Mouse (Mus musculus) MN1 (cell line): ENCODE results near the gene Gm7073.
A peak's percentile ranks its signal among the peaks of the same experiment; 100 is the strongest.

ENCODE experiments used
- DNase-seq: peaks from one replicate; pipeline ENCODE4 v3.0.0-alpha.2; 2016; ENCODE audit warnings: low spot score

Gene Gm7073

DNA sequence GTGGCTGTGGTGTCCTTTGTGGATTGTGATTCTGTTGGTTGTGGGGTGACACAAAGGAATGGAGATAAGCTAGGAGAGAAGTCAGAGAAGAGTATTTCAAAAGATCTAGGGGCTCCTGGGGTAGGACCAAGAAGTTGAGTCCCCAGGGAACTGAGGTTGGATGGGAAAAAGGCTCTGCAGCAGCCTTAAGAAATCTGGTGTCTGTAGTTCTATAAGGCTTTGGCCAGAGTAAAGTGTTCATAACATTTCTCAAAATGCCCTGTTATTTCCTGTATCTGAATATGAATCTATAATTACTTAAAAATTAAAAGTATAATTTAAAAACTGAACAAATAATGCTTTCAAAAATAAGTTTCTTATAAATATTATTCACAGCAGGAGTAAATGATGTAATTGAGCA, at the start of gene Gm7073:
Gene Gm7073, minus strand, starts transcription at position 101 of the 400 bp plus-strand sequence.
- DNase-seq = no peak

DNA sequence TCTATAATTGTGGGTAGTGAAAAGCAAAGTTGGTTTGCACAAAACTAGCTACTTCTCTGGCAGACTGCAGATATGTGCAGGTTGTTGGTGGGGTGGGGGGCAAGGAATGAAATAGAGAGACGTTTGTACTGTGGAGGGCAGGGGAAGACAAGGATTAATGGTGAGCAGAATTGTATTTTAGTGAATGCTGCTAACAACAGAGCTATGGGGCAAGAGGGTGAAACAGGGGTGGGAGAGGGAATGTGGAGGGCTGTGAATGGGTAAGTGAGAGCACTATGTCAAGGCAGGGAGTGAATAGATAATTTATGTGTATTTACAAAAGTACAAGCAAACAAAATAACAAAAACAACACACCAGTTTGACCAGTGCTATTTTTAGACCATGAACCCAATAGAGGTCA, 31.5 kb upstream of the Gm7073 start:
- DNase-seq = no peak

DNA sequence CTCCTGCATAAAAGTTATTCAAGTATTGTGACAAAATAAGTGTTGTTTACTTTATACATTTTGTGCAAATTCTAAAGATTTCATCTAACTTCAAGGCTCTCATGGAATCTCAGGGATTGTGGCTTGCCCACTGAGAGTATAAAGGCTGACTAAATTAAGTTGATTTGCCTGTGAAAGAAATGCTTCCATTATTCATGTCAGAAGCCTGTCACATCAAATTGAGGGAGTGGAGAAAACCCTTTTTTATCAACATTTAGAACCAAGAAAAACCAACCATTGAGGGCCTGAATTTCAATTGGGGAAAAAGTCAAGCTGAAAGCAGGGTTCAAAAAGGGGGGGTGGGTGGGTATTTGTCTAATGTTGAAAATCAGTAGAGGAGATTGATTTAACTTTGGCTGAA, 30.0 kb upstream of the Gm7073 start:
- no peak for DNase-seq

DNA sequence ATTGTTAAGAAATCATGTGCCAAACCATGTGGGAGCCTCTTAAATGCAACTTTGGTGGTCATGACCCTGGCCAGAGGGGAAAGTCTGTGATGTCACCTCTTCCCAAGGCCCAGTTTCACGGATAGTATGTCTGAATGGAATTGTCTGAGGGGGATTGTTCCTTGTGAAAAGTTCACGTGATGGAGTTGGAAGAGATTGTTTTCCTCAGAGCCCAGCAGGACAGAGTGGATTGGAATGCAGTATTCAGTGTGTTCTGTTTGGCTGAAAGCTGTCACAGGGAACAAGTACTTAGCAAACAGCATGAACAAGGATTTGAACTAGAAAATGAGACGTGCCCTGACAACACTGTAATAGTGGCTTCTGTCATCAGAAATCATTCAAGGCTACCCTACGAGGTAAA, 16.2 kb upstream of the Gm7073 start:
- no peak for DNase-seq

DNA sequence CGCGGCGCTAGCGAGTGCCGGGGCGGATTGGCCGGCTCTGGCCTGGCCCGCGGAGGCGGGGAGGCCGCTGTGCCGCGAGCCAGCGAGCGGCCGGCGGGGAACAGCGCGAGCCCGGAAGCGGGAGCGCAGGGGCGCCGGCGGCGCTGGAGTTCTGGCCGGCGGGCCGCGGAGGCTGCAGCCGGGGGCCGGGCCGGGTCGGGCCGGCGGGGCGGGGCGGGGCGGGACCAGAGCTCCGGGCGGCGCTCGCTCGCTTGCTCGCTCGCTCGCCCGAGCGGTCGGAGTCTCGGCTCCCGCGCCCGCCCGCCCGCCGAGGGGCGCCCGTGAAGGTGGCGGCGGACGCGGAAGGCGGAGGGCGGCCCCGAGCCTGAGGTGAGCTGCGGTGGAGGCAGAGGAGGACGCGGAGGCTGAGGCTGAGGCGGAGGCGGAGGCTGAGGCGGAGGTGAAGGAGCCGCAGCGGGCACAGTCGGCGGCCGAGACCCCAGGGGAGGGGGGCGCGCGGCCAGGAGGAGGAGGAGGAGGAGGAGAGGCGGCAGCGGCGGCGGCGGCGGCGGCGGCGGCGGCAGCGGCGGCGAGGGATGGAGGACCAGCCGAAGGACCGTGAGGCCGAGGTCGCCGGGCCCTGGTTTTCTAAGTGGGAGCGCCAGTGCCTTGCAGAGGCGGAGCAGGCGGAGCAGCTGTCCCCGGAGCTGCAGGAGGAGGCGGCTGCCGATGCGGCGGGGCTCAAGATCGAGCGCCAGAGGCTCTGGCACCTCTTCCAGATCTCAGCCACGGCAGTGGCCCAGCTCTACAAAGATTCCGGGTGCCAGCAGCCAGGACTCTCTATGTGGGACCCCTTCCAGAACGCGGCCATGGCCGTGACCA, 8.6 kb upstream of the Gm7073 start:
- no peak for DNase-seq

DNA sequence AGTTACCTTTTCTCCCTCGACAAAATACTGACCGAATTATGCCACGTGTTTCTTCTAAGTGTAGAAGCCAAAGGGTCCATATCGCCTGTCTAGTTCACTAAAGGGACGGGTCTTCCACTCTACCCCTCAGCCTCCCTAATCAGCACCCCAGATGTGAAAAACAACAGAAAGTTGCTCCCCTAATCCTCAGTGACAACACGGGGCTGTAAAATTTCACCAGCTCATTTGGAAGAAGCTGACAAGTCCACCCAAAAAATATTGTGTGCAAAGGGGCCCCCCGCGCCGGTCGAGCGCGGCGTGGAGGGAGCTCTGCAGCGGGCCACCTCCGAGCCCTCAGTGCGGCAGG, 8.0 kb upstream of the Gm7073 start:
- no peak for DNase-seq

DNA sequence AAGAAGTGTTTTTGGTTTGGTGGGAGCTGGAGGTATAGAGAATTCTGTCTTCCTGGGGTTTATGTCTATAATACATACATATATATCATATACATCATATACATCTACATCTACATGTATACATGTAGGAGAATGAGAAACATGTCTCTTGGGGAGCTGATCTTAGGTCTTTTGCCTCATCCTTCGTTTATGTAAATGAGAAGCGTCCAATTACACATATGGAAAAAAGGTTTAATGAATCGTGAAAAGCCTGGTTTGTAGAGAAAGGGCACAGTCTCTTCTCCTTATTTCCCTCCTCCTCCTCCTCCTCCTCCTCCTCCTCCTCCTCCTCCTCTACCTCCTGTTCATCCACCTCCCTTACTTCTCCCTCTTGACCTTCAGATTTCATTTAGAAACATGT, 6.9 kb upstream of the Gm7073 start:
- no peak for DNase-seq

DNA sequence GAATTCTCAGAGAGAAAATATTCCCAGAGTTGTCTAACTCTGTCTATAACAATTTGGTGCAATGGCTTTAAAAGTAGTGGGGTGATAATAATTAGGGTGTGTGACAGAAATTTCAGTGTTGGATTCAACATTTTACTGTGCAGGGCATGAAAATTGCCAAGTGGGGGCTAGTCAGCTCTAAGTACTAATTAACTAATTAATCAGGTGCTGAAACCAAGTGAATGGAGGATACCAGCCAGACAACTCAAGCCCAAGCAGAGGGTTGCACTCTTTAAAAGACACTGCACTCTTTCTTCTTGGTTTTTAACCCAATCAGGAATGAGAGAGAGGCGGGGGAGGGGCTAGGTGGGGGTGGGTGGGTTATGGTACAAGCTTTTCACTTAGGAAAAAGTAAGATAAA, 6.4 kb upstream of the Gm7073 start:
- DNase-seq = no peak

DNA sequence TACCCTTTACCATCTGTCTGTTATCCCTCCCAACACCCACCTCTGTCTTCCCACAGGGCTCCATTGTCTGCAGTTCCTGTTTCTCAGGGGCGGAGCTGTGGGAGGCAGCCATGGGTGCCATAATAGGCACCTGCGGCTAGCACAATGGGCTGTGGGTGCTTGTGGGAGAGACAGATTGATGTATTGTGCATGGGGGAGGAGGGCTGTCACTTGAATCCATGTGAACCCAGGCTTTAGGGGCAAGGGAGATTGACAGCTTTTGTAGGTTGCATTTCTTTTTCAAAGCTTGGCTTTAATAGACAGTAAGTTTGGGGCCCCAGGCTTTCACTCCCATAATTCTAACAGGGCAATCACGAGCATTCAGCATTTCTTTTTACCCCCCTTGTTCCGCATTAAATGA, 5.0 kb upstream of the Gm7073 start:
- DNase-seq = no peak

DNA sequence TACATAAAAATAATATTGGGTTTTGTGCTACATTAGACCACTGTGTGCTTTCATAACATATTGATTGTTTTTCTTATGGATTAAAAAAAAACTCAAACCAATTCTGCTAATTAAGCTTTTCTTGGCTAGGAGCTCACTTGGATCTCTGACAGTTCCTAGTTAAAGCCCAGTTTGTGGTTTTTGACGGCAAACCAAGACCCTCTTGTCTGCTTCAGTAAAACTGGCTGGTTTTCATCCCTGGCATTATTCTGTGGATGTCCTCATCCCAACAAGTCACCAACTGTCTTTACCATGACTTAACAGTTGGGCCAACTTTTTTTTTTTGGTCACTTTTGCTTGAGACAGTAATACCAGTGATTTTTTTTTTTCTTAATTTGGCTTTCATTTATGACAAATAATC, 3.9 kb upstream of the Gm7073 start:
- no peak for DNase-seq

DNA sequence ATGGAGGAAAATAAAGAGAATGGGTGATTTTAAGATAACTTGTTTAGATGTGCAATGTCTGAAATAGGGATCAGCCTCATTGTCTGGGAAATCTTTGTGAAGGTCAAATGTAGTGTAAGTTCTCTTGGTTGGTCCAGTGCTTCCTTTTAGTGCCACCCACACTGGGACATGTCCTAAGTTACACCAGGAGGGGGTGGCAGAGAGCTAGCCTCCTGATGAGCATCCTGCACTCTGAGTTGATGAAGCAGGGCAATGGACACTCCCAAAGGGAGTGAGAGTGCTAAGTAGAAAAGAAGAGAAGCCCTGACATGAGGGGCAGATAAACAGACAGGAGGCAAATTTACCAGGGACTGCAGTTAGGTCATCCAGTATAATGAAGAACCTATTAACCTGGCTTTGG, 35.1 kb downstream of the Gm7073 start:
- DNase-seq = no peak

DNA sequence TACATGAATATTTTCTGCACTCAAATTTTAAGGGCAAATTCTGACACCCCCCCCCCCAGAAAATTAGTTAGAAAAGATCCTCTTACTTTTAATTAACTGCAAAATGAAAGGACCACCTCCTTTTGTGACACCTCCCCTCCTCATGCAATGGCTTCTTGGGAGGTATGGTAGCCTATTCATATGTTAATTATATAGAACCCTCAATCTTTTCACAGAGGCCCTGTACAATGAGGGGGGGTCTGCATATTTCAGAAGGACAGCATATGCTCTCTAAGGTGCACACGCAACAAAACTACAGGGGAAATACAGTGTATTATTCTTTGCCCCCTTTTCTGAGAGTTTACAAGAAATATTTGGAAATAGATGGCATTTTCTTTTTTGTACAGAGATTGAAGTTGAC, 41.3 kb downstream of the Gm7073 start:
- no peak for DNase-seq

DNA sequence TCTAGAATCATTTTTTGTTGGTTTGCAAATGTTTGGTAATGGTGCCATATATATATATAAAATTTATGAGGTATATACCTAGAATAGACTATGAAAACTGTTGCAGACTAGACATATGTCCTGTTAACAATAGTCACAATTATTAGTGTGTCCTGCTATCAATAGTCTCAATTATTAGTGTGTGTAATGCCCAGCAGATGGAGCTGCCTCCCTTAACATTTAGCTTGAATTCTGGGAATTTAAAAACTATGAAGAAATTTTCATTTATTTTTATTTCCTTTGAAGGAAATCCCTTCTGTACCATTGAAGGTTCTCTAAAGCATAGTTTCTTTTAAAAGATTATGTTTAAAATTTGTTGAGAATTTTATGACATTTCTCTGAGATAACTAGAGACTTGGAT, 43.7 kb downstream of the Gm7073 start:
- DNase-seq = no peak

DNA sequence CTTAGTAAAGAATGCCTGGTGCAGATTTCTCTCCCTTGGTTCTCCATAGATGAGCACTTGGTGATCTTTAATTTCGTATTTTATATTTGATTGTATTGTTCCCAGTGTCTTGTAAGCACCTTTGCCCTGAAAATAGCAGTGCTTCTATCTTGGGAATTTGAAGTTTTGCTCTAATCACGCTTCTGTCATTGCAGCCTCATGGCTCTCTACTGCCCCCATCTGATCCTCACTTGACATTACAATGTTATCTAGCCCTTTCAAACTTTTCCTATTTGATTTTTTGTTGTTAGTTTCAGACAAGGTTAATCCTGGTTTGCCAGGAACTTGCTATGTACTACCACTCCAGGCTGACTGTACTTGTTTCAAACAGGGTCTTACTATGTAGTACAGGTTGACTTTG, 75.3 kb downstream of the Gm7073 start:
- DNase-seq = no peak

DNA sequence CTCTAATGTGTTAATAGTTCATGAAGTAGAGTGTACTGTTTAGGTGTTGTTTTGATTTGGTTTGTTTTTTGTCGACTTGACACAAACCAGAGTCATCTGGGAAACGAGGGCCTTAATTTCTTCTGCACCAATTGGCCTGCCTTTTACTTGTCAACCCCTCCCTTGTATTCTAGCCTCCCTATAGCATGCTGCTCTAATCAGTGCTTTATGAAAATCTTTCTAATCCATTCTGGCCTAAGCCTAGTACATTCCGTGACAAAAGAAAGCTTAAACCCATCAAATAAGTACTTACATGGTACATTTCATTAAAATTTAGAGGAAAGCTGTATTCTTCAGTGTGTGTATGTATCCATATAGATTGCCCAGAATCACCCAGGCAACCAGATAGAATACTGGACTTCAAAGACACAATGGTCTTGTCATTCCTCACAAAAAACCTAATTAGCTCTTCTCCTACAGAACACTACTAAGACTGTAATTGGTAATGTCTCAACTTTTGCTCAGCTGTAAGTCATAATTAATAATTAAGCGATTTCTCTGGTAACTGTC, 124.4 kb downstream of the Gm7073 start:
- no peak for DNase-seq

DNA sequence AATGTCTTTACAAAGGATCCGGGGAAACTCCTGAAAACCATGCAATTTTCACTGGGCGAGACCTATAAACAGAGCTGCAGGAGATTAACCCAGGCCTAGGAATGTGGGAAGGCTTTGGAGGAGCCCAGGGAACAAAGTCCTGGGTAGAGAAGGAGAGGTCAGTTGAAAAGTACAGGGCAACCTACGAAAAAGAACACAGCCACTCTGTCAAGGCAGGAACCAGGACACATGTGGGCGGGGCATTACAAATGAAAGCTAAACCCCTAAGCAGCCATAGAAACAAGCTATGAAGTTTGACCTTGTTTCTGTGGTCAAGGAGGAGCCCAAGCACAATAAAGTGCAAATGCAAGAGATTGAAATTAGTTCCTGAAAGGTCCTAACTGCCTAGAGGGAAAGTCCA, 133.4 kb downstream of the Gm7073 start:
- no peak for DNase-seq

DNA sequence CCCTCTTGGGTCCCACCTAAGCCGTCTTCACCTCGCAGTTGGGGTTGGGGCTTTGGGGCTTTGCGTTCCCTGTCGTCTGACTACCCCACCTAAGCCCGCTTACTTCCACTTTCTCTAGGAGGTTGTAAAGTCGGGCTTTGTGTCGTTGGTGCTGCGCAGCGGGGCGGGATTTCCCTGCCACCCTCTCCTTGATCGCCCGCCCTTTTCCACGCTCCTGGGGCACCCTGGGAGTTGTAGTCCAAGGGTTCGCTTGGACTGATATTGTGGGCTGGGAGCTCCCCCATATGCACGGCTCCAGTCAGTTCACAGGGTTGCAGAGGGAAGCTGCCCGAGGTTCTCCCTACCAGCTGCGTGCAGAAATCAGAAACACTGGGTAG, 134.4 kb downstream of the Gm7073 start:
- peak; percentile 82 for DNase-seq

DNA sequence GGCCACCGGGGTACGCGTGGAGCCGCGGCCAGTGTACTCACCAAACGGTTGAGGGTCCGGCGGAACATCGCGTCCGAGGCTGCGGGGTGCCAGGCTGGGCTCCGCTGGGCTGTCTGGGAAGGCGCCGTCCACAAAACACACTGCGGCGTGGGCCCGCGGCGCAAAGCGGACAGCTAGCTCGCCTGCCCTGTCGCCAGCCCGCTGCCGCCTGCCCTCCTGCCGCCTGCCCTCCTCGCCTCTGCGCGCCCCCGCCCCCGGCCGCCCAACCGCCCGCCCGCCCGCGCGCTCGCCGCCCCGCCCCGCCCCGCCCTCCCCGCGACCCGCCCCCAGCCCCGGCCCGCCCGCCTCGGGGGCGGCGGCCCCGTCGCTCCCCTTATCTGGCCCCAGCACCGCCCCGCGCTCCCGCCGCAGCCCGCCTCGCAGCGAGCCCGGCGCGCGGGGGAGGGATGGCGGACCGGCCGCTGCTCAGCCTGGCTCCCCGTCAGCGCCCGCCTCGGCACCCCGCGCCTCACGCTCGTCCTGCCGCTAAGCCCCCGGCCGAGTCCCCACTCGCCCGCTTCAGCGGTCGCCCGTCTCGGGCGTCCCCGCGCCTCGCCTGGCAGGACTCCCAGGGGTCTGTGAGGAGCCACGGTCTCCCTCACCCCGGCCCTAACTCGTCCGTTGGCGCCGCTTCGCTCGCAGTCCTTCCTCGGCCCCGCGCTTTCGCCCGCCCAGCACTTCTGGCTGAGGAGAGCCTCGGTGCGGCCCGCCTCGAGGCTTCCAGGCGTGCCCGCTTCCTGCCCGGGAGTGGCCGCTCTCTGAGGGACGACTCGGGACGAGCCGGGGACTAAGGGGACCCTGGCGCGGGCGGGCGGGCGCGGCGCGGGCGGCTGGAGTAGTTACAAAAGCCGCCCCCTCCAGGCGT, 135.0 kb downstream of the Gm7073 start:
- DNase-seq = peak; percentile 55

DNA sequence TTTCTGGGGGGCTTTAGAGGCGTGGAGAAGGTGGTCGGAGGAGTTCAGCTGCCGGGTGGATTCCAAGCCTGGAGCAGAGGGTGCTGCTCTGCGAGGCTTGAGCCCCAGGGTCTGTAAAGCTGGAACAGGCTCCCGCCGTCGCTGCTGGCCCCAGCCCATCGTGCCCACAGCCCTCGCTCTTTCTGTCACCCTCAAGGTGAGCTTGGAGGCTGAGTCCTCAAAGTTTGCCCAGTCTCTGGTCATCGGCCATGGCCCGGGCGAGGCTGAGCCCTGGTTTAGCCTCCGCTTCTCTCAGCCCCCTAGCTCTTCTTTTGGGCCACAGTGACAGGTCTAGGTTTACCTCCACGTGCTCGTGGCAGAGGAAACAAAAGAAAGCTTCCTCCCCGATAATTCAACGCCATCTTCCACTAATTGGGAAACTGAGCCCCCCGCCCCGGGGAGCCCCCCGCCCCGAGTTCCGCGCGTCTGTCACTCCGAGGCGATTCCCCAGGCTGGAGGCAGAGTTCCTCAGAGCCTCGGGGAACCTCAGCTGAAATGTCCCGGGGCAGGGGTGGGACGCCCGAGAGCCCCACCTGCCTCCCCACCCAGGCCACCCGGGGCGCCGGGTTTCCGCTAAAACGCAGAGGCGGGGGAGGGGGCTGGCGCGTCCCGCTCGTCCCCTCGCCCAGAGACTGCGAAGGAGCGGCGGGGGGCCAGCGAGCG, 135.8 kb downstream of the Gm7073 start:
- DNase-seq = peak; percentile 10

DNA sequence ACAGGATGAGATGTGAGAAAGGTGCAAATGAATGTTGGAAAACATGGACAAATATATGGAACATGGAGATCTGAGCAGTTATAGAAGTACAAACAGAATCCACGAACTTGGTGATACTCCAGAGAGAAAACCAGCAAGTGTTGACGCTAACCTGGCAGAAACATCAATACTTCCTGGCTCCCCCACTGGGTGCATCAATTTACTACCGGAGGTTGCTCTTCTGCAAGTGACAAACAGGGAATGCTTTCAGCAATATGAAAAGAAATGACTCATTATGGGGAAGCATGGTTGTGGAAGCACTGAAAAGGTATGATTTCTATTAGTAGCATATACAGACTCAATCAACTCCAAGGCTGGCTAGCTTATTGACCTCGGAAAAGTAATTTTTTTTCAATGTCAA, 144.8 kb downstream of the Gm7073 start:
- DNase-seq = no peak

DNA sequence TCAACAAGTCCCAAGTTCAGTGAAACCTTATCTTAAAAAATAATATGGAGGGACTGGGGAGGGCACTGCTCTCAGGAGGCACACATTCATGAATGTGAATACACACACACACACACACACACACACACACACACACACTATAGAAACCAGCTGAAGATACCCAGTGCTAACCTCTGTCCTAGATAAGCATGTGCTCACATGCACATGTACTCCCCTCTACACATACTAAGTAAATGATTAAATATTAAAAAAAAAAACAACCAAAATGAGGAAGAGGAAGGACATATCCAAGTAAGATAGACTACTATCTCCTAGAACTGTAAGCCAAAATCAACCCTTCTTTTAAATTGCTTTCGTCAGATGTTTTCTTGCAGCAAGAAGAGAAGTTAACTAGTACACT, 152.2 kb downstream of the Gm7073 start:
- no peak for DNase-seq
